Mouse (Mus musculus): ENCODE data around the gene Adap1. TPM values are rescaled to one million over a fixed set of nuclear protein-coding genes. Genes with fewer than 3 reads are reported as not detected.
A peak's percentile ranks its signal among the peaks of the same experiment; 100 is the strongest.

Adap1 gene
- polyA plus RNA-seq, 1 experiment from 2014 or later, result 12.8 TPM

- H3K4me1 ChIP-seq (ENCODE audit: control insufficient read depth, insufficient read depth, low read length), result no peaks in the 10 kb centered on the region
- no peak overlapping the region for H3K4me3 ChIP-seq (ENCODE audit: low read depth, low read length)
- H3K27ac ChIP-seq (ENCODE audit: low read depth, low read length), result no peak overlapping the region
- H3K27me3 ChIP-seq (replicated peaks; ENCODE audit: control insufficient read depth, insufficient read depth, low read length), result no peaks in the 10 kb centered on the region
- no peaks in the 10 kb centered on the region for H3K9me3 ChIP-seq (replicated peaks; ENCODE audit: control insufficient read depth, low read length)
- no peaks in the 10 kb centered on the region for H3K36me3 ChIP-seq (ENCODE audit: control insufficient read depth, insufficient read depth, low read length)
- no peak overlapping the region for H3K4me2 ChIP-seq (ENCODE audit: low read length)
- no peak for ATAC-seq
- 82% methylated on average over 8 of the region's 8 CpGs for WGBS
- no peak overlapping the region for H3K9ac ChIP-seq (ENCODE audit: low read length)
- no peak for DNase-seq (ENCODE audit: low spot score)
Observed at GRCm38 (mm10) chr5:139277287-139277686, 48.1 kb downstream of the Adap1 start.

GRCm38 (mm10) chr5:139271994-139272554 lies 53.3 kb downstream of the Adap1 start:
- Histone ChIP-seq H3K4me3 (ENCODE audit: low read depth, low read length) (no peak overlapping the region), H3K4me1 (ENCODE audit: control insufficient read depth, insufficient read depth, low read length) (no peaks in the 10 kb centered on the region), H3K27ac (ENCODE audit: low read depth, low read length) (no peak overlapping the region), H3K9me3 (replicated peaks; ENCODE audit: control insufficient read depth, low read length) (no peaks in the 10 kb centered on the region), H3K36me3 (ENCODE audit: control insufficient read depth, insufficient read depth, low read length) (peaks cover 21% of the 10 kb centered on the region), H3K9ac (ENCODE audit: low read length) (no peak overlapping the region), H3K27me3 (replicated peaks; ENCODE audit: control insufficient read depth, insufficient read depth, low read length) (no peaks in the 10 kb centered on the region), H3K4me2 (ENCODE audit: low read length) (no peak overlapping the region)
- DNase-seq (ENCODE audit: low spot score) (no peak), ATAC-seq (no peak)
- WGBS, result 77% methylated on average over 8 of the region's 8 CpGs

DNA sequence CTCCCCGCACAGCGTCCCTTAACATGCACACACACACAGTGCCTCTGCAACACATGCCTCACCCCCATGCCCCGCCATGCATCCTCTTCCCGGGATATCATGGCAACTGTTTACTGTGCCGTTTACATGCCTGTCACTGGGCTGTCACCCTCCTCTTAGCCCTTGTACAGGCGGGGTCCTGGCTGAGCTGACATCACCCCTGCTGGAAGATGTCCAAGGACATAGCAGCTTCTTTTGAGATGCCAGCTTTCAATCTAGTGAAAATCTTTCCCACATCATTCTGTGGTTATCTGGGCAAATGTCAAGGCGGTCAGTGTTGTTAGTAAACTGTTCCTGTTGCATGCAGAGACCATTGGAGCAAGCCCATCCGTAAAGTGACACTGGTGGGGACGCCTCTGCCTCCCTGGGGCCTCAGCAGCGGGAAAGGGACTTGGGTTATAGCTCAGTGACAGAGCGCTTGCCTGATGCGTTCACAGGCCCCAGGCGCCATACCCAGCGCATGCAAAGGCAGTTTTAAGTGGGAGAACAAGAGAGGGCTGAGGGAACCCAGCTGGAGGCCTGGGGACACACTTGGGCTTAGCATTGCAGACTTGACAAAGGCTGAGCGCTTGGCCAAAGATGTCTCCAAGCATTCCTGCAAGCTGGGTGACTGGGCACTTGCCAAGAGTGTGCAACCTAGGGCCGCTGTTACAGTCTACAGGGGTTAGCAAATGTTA lies 54.5 kb downstream of the Adap1 start:
- ATAC-seq (no peak), DNase-seq (ENCODE audit: low spot score) (no peak)
- 0 out of 2 replicates have a peak overlapping the region, but pooled peaks have one; percentile 8 for H3K9ac ChIP-seq (ENCODE audit: low read length)
- H3K27me3 ChIP-seq (replicated peaks; ENCODE audit: control insufficient read depth, insufficient read depth, low read length), result no peaks in the 10 kb centered on the region
- no peak overlapping the region for H3K27ac ChIP-seq (ENCODE audit: low read depth, low read length)
- H3K4me3 ChIP-seq (ENCODE audit: low read depth, low read length), result no peak overlapping the region
- H3K4me1 ChIP-seq (ENCODE audit: control insufficient read depth, insufficient read depth, low read length), result no peaks in the 10 kb centered on the region
- peaks cover 32% of the 10 kb centered on the region for H3K36me3 ChIP-seq (ENCODE audit: control insufficient read depth, insufficient read depth, low read length)
- WGBS, result 51% methylated on average over 16 of the region's 16 CpGs
- H3K4me2 ChIP-seq (ENCODE audit: low read length), result no peak overlapping the region
- H3K9me3 ChIP-seq (replicated peaks; ENCODE audit: control insufficient read depth, low read length), result no peaks in the 10 kb centered on the region

DNA sequence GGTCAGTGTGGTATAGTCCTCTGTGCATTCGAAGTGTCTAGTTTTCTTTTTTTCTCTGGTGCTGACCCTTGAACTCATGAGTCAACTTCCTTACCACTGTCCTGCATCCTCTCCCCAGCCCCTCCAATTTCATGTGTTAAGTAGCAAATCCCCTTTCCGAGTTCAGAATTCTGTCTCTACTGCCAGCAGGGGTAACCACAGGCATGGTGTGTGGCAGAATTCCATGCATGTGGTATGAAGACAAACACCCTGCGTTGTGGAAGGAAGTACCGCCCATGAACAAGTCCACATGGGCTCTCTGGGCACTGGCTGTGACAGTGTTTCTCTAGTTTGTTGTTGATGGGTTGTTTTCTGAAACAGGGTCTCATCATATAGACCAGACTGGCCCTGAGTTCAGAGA lies 57.8 kb downstream of the Adap1 start:
- Histone ChIP-seq H3K4me2 (ENCODE audit: low read length) (no peak overlapping the region), H3K9ac (ENCODE audit: low read length) (no peak overlapping the region), H3K4me3 (ENCODE audit: low read depth, low read length) (no peak overlapping the region), H3K4me1 (ENCODE audit: control insufficient read depth, insufficient read depth, low read length) (no peaks in the 10 kb centered on the region), H3K9me3 (replicated peaks; ENCODE audit: control insufficient read depth, low read length) (no peaks in the 10 kb centered on the region), H3K36me3 (ENCODE audit: control insufficient read depth, insufficient read depth, low read length) (peaks cover 65% of the 10 kb centered on the region), H3K27ac (ENCODE audit: low read depth, low read length) (no peak overlapping the region), H3K27me3 (replicated peaks; ENCODE audit: control insufficient read depth, insufficient read depth, low read length) (no peaks in the 10 kb centered on the region)
- DNase-seq (ENCODE audit: low spot score) (no peak), ATAC-seq (no peak)
- WGBS, result 92% methylated on average over 4 of the region's 4 CpGs

GRCm38 (mm10) chr5:139261403-139261802 lies 64.0 kb downstream of the Adap1 start:
- no peak for DNase-seq (ENCODE audit: low spot score)
- no peaks in the 10 kb centered on the region for H3K9me3 ChIP-seq (replicated peaks; ENCODE audit: control insufficient read depth, low read length)
- H3K4me1 ChIP-seq (ENCODE audit: control insufficient read depth, insufficient read depth, low read length), result no peaks in the 10 kb centered on the region
- no peak overlapping the region for H3K9ac ChIP-seq (ENCODE audit: low read length)
- no peaks in the 10 kb centered on the region for H3K27me3 ChIP-seq (replicated peaks; ENCODE audit: control insufficient read depth, insufficient read depth, low read length)
- H3K27ac ChIP-seq (ENCODE audit: low read depth, low read length), result no peak overlapping the region
- no peak for ATAC-seq
- no peak overlapping the region for H3K4me2 ChIP-seq (ENCODE audit: low read length)
- peaks cover 69% of the 10 kb centered on the region for H3K36me3 ChIP-seq (ENCODE audit: control insufficient read depth, insufficient read depth, low read length)
- no peak overlapping the region for H3K4me3 ChIP-seq (ENCODE audit: low read depth, low read length)
- WGBS, result 91% methylated on average over 4 of the region's 4 CpGs

GRCm38 (mm10) chr5:139259853-139260252 lies 65.6 kb downstream of the Adap1 start:
- DNase-seq (ENCODE audit: low spot score) (no peak), ATAC-seq (no peak)
- H3K27ac ChIP-seq (ENCODE audit: low read depth, low read length), result no peak overlapping the region
- H3K4me1 ChIP-seq (ENCODE audit: control insufficient read depth, insufficient read depth, low read length), result no peaks in the 10 kb centered on the region
- H3K9me3 ChIP-seq (replicated peaks; ENCODE audit: control insufficient read depth, low read length), result no peaks in the 10 kb centered on the region
- H3K9ac ChIP-seq (ENCODE audit: low read length), result no peak overlapping the region
- WGBS, result 95% methylated on average over 5 of the region's 5 CpGs
- peaks cover 59% of the 10 kb centered on the region for H3K36me3 ChIP-seq (ENCODE audit: control insufficient read depth, insufficient read depth, low read length)
- H3K4me2 ChIP-seq (ENCODE audit: low read length), result no peak overlapping the region
- H3K27me3 ChIP-seq (replicated peaks; ENCODE audit: control insufficient read depth, insufficient read depth, low read length), result no peaks in the 10 kb centered on the region
- no peak overlapping the region for H3K4me3 ChIP-seq (ENCODE audit: low read depth, low read length)

DNA sequence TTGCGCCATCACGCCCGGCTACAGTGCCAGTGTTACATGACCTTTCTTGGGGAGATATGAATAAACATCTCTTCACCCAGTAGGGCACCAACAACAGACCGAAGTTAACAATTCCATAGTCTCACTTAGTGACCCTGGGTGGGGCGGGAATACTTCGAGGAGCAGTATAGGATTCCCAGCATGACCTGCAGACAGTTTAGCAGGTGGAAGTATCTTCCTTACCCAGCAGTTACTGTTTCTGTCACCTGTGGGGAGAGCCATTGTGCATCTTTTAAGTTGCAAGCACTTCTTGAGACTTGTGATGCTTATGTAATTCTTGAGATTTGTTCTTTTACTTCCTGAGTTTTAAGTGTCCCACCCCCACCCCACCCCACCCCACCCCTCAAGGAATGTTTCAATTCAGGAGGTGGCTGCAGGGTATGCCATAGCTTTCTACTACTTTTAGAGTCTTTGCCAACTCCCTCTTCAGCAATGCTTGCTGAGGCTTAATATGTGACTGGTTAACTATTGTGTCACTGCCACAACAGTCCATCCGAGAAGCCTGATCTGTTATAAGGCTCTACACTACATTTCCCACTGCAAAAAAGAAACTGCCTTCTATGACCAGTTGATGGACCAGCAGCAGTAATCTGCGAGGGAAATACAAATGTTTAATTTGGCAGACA lies 66.9 kb downstream of the Adap1 start:
- no peak overlapping the region for H3K27ac ChIP-seq (ENCODE audit: low read depth, low read length)
- DNase-seq (ENCODE audit: low spot score) (no peak), ATAC-seq (no peak)
- H3K4me1 ChIP-seq (ENCODE audit: control insufficient read depth, insufficient read depth, low read length), result peaks cover 9% of the 10 kb centered on the region
- no peak overlapping the region for H3K4me2 ChIP-seq (ENCODE audit: low read length)
- WGBS, result 92% methylated on average over 8 of the region's 8 CpGs
- H3K27me3 ChIP-seq (replicated peaks; ENCODE audit: control insufficient read depth, insufficient read depth, low read length), result no peaks in the 10 kb centered on the region
- H3K4me3 ChIP-seq (ENCODE audit: low read depth, low read length), result no peak overlapping the region
- H3K9ac ChIP-seq (ENCODE audit: low read length), result no peak overlapping the region
- no peaks in the 10 kb centered on the region for H3K9me3 ChIP-seq (replicated peaks; ENCODE audit: control insufficient read depth, low read length)
- peaks cover 48% of the 10 kb centered on the region for H3K36me3 ChIP-seq (ENCODE audit: control insufficient read depth, insufficient read depth, low read length)

GRCm38 (mm10) chr5:139257818-139258217 lies 67.6 kb downstream of the Adap1 start:
- ATAC-seq, result no peak
- no peak for DNase-seq (ENCODE audit: low spot score)
- H3K9ac ChIP-seq (ENCODE audit: low read length), result no peak overlapping the region
- H3K36me3 ChIP-seq (ENCODE audit: control insufficient read depth, insufficient read depth, low read length), result peaks cover 41% of the 10 kb centered on the region
- H3K4me3 ChIP-seq (ENCODE audit: low read depth, low read length), result no peak overlapping the region
- no peak overlapping the region for H3K4me2 ChIP-seq (ENCODE audit: low read length)
- H3K4me1 ChIP-seq (ENCODE audit: control insufficient read depth, insufficient read depth, low read length), result peaks cover 13% of the 10 kb centered on the region
- no peaks in the 10 kb centered on the region for H3K27me3 ChIP-seq (replicated peaks; ENCODE audit: control insufficient read depth, insufficient read depth, low read length)
- H3K27ac ChIP-seq (ENCODE audit: low read depth, low read length), result no peak overlapping the region
- H3K9me3 ChIP-seq (replicated peaks; ENCODE audit: control insufficient read depth, low read length), result no peaks in the 10 kb centered on the region
- 67% methylated on average over 4 of the region's 4 CpGs for WGBS

- no peak for ATAC-seq
- H3K27me3 ChIP-seq (replicated peaks; ENCODE audit: control insufficient read depth, insufficient read depth, low read length), result no peaks in the 10 kb centered on the region
- no peak overlapping the region for H3K4me3 ChIP-seq (ENCODE audit: low read depth, low read length)
- no peaks in the 10 kb centered on the region for H3K9me3 ChIP-seq (replicated peaks; ENCODE audit: control insufficient read depth, low read length)
- 89% methylated on average over 1 of the region's 1 CpGs for WGBS
- peaks cover 36% of the 10 kb centered on the region for H3K36me3 ChIP-seq (ENCODE audit: control insufficient read depth, insufficient read depth, low read length)
- no peak overlapping the region for H3K9ac ChIP-seq (ENCODE audit: low read length)
- no peak overlapping the region for H3K4me2 ChIP-seq (ENCODE audit: low read length)
- peaks cover 13% of the 10 kb centered on the region for H3K4me1 ChIP-seq (ENCODE audit: control insufficient read depth, insufficient read depth, low read length)
- no peak for DNase-seq (ENCODE audit: low spot score)
- H3K27ac ChIP-seq (ENCODE audit: low read depth, low read length), result no peak overlapping the region
Observed at GRCm38 (mm10) chr5:139257265-139257664, 68.2 kb downstream of the Adap1 start.

Data from forebrain, embryonic 14.5 days (tissue).